Mouse (Mus musculus) forebrain, embryonic 13.5 days (tissue): ENCODE results near the gene Ugt1a8. TPM values are rescaled to one million over a fixed set of nuclear protein-coding genes. Genes with fewer than 3 reads are reported as not detected.

Experiments used
- ATAC-seq: fragments of 200-750 bp; cut with Nextera tagmentation; 2 replicates; pipeline ENCODE4 v1.8.0; 2017
- H3K27ac ChIP-seq: fragments of 300-500 bp; sonication (generic); 2 replicates; pipeline ENCODE4 v1.5.1; 2015; ENCODE audit warnings: inconsistent platforms, mild to moderate bottlenecking, moderate library complexity
- H3K27me3 ChIP-seq: fragments of 300-500 bp; sonication (generic); 2 replicates; pipeline ENCODE4 v1.6.1; 2015; ENCODE audit warnings: mild to moderate bottlenecking, inconsistent platforms
- H3K36me3 ChIP-seq: fragments of 300-500 bp; sonication (generic); 2 replicates; pipeline ENCODE4 v1.6.1; 2015; ENCODE audit warnings: mild to moderate bottlenecking, inconsistent platforms; ENCODE audit not compliant: poor library complexity, severe bottlenecking
- H3K4me1 ChIP-seq: fragments of 300-500 bp; sonication (generic); 2 replicates; pipeline ENCODE4 v1.6.1; 2015; ENCODE audit warnings: inconsistent platforms
- H3K4me2 ChIP-seq: fragments of 300-500 bp; sonication (generic); 2 replicates; pipeline ENCODE4 v1.6.1; 2015; ENCODE audit warnings: inconsistent platforms, mild to moderate bottlenecking, moderate library complexity
- H3K4me3 ChIP-seq: fragments of 300-500 bp; sonication (generic); 2 replicates; pipeline ENCODE4 v1.5.1; 2015; ENCODE audit warnings: mild to moderate bottlenecking, inconsistent platforms
- H3K9ac ChIP-seq: fragments of 300-500 bp; sonication (generic); 2 replicates; pipeline ENCODE4 v1.6.1; 2015; ENCODE audit warnings: mild to moderate bottlenecking, inconsistent platforms
- H3K9me3 ChIP-seq: fragments of 300-500 bp; sonication (generic); replicated peaks from 2 replicates; pipeline ENCODE4 v1.6.1; 2016; ENCODE audit warnings: inconsistent platforms
- WGBS: fragments of 180-500 bp; shearing (Covaris S2); methylation state at CpG from one replicate; pipeline ENCODE4 v1.1.7; 2015; 5-methylcytosine and 5-hydroxymethylcytosine counted together
- polyA plus RNA-seq: library from polyadenylated mRNA; unstranded; fragments of >200 nt; fragmentation: Nextera tagmentation; extraction: Ambion mirVana; gene quantifications from 2 replicates; pipeline ENCODE4 v1.2.1, GENCODE M21; 2015

Gene Ugt1a8
- polyA plus RNA-seq, 1 experiment from 2014 or later, result not detected

DNA sequence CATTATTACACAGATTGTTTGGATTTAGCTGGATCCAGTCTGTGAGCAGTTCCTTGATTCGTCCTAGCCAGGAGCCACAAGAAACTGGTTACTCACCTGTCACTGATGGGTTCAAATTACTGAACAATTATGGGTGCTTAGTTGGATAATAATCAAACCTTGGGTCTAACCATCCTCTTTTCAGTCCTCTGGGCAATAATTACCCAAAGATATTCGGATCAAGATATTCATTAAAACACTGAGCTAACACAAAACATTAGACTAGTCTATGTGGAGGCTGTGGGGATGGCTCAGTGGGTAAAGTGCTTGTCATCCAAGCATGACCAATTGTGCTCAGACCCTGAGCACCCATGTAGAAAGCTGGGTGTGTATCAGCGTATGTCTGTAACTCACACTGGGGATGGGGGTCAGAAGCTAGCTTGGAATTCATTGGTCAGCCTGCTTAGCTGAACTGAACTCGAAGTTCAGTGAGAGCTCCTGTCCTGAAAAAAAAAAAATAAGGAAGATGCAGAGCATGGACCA is 148.3 kb downstream of the Ugt1a8 start:
- WGBS, result 62% methylated on average over 4 of the region's 4 CpGs
- Histone ChIP-seq H3K4me2 (no peak overlapping the region), H3K36me3 (no peaks in the 10 kb centered on the region), H3K4me3 (no peak overlapping the region), H3K27ac (no peak overlapping the region), H3K4me1 (no peaks in the 10 kb centered on the region), H3K27me3 (no peaks in the 10 kb centered on the region), H3K9ac (no peak overlapping the region), H3K9me3 (peaks cover 97% of the 10 kb centered on the region)
- ATAC-seq, result no peak

DNA sequence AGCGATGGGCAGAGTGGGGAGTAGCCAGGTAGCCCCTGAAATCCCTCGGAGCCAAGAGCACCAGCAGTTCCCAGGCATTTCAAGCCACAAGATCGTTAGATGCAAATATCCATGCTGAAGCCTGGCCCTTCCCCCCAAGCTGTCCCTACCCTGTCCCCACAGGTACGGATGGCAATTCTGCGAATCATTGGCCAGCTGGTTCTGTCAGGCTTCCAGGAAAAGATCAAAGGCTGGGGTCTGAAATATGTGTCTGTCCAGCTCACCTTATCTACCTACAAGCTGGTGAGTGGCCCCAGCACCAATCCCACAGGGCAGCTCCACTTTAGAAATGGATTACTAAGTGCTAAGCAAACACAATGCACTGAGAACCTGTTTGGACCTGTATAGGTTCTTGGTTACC is 149.7 kb downstream of the Ugt1a8 start:
- no peak for ATAC-seq
- H3K4me3 ChIP-seq, result no peak overlapping the region
- 81% methylated on average over 5 of the region's 5 CpGs for WGBS

DNA sequence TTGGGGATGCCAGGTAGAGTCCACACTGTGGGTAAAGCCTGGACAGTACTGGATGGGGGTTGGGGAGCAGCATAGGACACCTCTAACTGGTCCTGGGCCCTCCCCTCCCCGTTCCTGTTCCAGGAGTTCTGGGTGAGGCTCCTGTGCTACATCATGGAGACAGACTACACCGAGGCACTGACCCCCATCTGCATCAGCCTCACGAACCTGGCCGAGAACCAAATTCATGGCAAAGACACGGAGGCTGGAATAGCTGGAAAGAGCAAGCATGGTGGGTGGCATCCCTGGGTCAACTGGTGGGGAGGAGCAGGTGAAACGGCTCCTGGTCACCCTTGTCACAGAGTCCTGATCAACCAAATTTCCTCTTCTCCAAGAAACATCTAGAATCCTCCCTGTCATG is 151.2 kb downstream of the Ugt1a8 start:
- Histone ChIP-seq H3K9ac (no peak overlapping the region), H3K4me1 (no peaks in the 10 kb centered on the region), H3K27ac (no peak overlapping the region), H3K4me3 (no peak overlapping the region), H3K36me3 (no peaks in the 10 kb centered on the region), H3K27me3 (no peaks in the 10 kb centered on the region), H3K9me3 (peaks cover 95% of the 10 kb centered on the region), H3K4me2 (no peak overlapping the region)
- 78% methylated on average over 6 of the region's 6 CpGs for WGBS
- 0 out of 2 replicates have a peak, but pooled peaks have one; percentile 11 for ATAC-seq

More for the DNA sequence above, 149.7 kb downstream of the Ugt1a8 start:
- H3K9me3 ChIP-seq, result peaks cover 96% of the 10 kb centered on the region
- no peak overlapping the region for H3K9ac ChIP-seq
- no peak overlapping the region for H3K27ac ChIP-seq
- no peaks in the 10 kb centered on the region for H3K4me1 ChIP-seq
- no peak overlapping the region for H3K4me2 ChIP-seq
- H3K27me3 ChIP-seq, result no peaks in the 10 kb centered on the region
- no peaks in the 10 kb centered on the region for H3K36me3 ChIP-seq

DNA sequence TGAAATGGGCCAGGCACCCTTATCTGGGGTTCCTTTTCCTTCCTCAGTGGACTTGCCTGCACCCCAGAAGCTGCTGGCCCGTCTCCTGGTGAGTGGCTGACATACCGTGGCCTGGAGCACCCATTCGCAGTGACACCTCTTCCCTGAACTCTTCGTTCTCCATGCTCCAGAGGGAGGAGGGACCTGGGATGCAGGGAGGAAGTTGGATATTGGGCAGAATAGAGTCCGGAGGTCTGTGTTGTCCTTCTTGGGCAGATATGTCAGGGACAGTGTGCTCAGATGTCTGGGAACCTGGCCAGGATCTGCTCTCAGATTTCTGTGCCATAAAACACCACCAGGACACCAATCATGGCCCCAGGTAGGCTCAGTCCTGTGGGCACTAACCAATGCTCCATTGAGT is 152.5 kb downstream of the Ugt1a8 start:
- Histone ChIP-seq H3K4me3 (no peak overlapping the region), H3K9me3 (peaks cover 95% of the 10 kb centered on the region), H3K36me3 (no peaks in the 10 kb centered on the region), H3K4me2 (no peak overlapping the region), H3K9ac (no peak overlapping the region), H3K27me3 (no peaks in the 10 kb centered on the region), H3K27ac (no peak overlapping the region), H3K4me1 (no peaks in the 10 kb centered on the region)
- WGBS, result 73% methylated on average over 5 of the region's 5 CpGs
- ATAC-seq, result no peak

DNA sequence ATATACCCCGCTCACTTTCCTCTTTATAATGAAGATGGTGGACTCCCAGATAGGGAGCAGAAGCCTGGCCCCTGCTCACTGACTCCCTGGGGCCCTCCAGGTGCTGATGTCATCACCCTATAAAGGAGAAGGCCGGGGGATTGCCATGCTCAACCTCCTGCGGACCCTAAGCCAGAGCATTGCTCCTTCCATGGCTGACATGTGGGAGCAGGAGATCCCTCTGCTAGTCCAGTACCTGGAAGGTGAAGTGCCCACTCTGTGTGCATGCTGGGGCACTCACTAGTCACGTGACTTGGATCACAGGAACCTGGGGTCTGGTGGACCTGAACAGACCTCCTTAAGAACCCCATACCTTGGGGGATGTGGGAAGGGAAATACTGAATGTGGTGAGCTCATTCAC is 153.0 kb downstream of the Ugt1a8 start:
- ATAC-seq, result no peak

DNA sequence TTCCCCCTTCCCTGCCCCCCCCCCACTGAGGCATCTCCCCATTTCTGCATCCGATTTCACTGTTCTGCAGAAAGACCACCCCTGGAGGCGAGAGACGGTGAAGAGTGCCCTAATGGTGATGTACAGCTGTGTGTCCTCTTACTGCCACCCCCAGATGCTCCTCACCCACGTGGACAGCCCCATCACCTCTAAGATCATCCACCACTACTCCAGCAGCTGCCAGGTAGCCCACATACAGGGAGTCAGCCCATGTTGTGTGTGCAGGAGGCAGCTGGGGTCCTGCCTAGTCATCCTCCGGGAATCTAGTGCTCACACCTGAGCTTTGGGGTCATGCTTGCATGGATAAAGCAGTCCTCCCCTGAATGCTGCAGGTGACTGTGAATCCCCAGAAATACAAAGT is 156.2 kb downstream of the Ugt1a8 start:
- 65% methylated on average over 5 of the region's 5 CpGs for WGBS
- no peak for ATAC-seq
- Histone ChIP-seq H3K4me3 (no peak overlapping the region), H3K36me3 (no peaks in the 10 kb centered on the region), H3K27ac (no peak overlapping the region), H3K27me3 (no peaks in the 10 kb centered on the region), H3K9ac (no peak overlapping the region), H3K4me2 (no peak overlapping the region), H3K4me1 (no peaks in the 10 kb centered on the region), H3K9me3 (peaks cover 98% of the 10 kb centered on the region)

More for the DNA sequence above, 153.0 kb downstream of the Ugt1a8 start:
- WGBS, result 71% methylated on average over 4 of the region's 4 CpGs
- H3K4me3 ChIP-seq, result no peak overlapping the region
- no peaks in the 10 kb centered on the region for H3K4me1 ChIP-seq
- H3K9ac ChIP-seq, result no peak overlapping the region
- H3K27ac ChIP-seq, result no peak overlapping the region
- H3K36me3 ChIP-seq, result no peaks in the 10 kb centered on the region
- H3K27me3 ChIP-seq, result no peaks in the 10 kb centered on the region
- H3K4me2 ChIP-seq, result no peak overlapping the region
- H3K9me3 ChIP-seq, result peaks cover 95% of the 10 kb centered on the region

DNA sequence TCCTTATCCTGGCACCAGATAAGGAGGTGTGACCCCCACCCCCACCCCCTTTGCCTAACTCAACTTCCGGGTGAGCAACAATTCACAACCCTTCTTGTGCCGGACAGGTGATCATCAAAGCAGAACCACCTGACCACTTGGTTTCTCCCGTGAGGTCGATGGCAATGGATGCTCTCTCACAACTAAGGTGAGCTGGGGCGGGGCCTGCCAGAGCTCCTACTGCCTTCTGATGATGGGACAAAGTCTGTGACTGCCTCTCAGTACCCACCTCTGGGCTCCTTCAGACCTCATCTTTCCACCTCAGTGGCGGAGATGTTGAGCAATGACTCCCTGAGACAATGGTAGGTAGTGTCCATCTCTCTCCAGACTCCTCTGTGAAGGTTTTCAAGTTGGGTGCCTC is 158.3 kb downstream of the Ugt1a8 start:
- H3K4me1 ChIP-seq, result no peaks in the 10 kb centered on the region
- H3K9ac ChIP-seq, result no peak overlapping the region
- 76% methylated on average over 6 of the region's 6 CpGs for WGBS
- no peaks in the 10 kb centered on the region for H3K27me3 ChIP-seq
- peaks cover 98% of the 10 kb centered on the region for H3K9me3 ChIP-seq
- H3K4me3 ChIP-seq, result no peak overlapping the region
- no peaks in the 10 kb centered on the region for H3K36me3 ChIP-seq
- H3K4me2 ChIP-seq, result no peak overlapping the region
- no peak for ATAC-seq
- H3K27ac ChIP-seq, result no peak overlapping the region

DNA sequence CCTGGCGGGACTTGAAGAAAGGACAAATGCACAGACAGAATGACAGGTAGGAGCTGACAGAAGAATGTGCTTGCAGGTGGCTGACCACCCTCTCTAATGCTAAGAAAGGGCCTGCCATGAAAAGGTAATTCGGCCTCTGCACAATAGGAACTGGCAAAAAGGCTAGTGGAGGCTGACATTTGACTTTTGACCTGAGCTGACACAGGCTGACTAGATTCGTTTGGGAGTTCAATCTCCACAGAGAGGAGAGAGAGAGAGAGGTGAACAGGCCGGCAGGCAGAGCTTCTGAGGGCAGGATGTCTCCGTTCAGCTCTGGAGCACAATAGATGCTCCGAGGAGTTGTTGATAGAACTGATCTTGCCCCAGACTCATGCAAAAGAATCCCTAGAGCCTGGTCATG is 158.8 kb downstream of the Ugt1a8 start:
- Histone ChIP-seq H3K36me3 (no peaks in the 10 kb centered on the region), H3K4me3 (no peak overlapping the region), H3K9me3 (peaks cover 98% of the 10 kb centered on the region), H3K27ac (no peak overlapping the region), H3K4me2 (no peak overlapping the region), H3K4me1 (no peaks in the 10 kb centered on the region), H3K27me3 (no peaks in the 10 kb centered on the region), H3K9ac (no peak overlapping the region)
- no peak for ATAC-seq
- 46% methylated on average over 6 of the region's 6 CpGs for WGBS

DNA sequence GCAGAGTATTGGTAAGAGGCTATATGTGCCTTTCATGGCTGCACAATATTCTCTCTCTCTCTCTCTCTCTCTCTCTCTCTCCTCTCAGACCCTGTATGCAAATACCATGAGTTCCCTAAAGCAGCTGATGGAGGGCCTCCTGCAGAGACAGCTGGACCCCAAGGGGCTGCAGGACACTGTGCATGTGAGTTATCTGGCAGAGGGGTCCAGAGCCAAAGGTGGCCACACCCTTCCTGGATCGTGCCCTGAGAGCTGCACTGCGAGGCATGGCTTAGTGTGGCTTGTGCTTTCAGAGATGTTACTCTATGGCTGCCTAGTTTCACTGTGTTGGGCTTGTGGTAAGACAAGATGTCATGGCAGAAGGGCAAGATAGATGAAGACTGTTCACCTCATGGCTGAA is 160.0 kb downstream of the Ugt1a8 start:
- Histone ChIP-seq H3K4me3 (no peak overlapping the region), H3K27me3 (no peaks in the 10 kb centered on the region), H3K9ac (no peak overlapping the region), H3K4me1 (no peaks in the 10 kb centered on the region), H3K36me3 (no peaks in the 10 kb centered on the region), H3K27ac (no peak overlapping the region), H3K4me2 (no peak overlapping the region), H3K9me3 (peaks cover 96% of the 10 kb centered on the region)
- ATAC-seq, result no peak
- WGBS, result 43% methylated on average over 2 of the region's 2 CpGs

DNA sequence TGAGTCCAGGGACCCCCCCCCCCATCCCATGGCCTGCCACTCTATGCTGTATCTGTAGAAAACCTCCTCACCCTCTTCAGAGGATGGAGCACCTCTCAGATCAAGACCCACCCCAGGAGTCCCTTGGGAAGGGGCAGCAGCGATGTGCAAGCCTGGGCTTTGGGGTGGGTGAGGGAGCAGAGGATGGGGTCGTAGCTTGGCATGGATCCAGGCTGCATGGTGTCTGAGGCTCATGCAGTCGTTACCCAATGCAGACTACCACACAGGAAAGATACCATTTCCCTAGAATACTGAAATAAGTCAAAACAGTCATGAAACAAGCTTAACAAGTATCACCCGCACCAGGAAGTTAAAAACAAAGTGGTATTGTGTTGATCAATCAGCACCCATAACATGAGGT is 161.0 kb downstream of the Ugt1a8 start:
- H3K4me2 ChIP-seq, result no peak overlapping the region
- H3K4me1 ChIP-seq, result no peaks in the 10 kb centered on the region
- no peak overlapping the region for H3K27ac ChIP-seq
- 67% methylated on average over 4 of the region's 4 CpGs for WGBS
- no peaks in the 10 kb centered on the region for H3K27me3 ChIP-seq
- H3K36me3 ChIP-seq, result no peaks in the 10 kb centered on the region
- H3K9ac ChIP-seq, result no peak overlapping the region
- ATAC-seq, result no peak
- H3K9me3 ChIP-seq, result peaks cover 97% of the 10 kb centered on the region
- no peak overlapping the region for H3K4me3 ChIP-seq

DNA sequence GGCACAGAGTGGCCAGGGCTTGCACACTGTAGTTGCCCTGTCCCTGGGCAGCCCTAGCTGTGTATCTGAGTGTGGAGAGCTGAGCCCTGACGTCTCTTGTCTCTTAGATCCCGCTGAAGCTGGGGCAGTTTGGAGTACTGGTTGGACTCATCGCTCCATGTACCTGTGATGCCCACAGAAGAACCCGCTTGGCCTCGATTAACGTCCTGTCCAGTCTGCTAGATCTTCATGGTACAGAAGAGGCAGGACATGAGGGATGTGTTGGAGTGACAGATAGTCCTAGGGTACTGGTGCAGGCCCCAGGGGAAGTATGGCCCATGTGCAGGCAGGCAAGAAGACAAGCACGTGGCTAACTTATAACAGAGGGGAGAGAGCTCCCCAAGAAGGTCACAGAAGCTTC is 162.0 kb downstream of the Ugt1a8 start:
- H3K4me3 ChIP-seq, result no peak overlapping the region
- WGBS, result 81% methylated on average over 7 of the region's 7 CpGs
- H3K36me3 ChIP-seq, result no peaks in the 10 kb centered on the region
- no peak overlapping the region for H3K4me2 ChIP-seq
- peaks cover 97% of the 10 kb centered on the region for H3K9me3 ChIP-seq
- ATAC-seq, result no peak
- H3K9ac ChIP-seq, result no peak overlapping the region
- no peaks in the 10 kb centered on the region for H3K27me3 ChIP-seq
- H3K4me1 ChIP-seq, result no peaks in the 10 kb centered on the region
- H3K27ac ChIP-seq, result no peak overlapping the region

DNA sequence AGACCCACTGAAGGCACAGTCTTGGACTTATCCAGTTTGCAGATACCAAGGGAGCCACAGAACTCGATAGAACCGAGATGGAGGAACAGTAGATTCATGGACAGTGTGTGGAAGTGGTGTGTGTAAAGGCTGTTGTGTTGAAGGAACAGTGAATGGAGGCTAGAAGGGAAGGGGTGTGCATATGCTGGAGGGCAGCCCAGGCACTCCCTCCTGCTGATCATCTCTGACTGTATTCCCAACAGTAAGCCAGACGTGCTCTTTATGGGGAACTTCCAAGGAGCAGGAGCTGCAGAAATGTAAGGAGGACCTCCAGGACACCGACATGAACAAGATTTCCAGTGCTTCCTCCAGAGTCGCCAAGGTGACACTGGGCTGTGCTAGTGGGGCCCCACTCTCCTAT is 162.4 kb downstream of the Ugt1a8 start:
- H3K9ac ChIP-seq, result no peak overlapping the region
- 80% methylated on average over 5 of the region's 5 CpGs for WGBS
- H3K9me3 ChIP-seq, result peaks cover 97% of the 10 kb centered on the region
- no peak overlapping the region for H3K4me2 ChIP-seq
- no peaks in the 10 kb centered on the region for H3K27me3 ChIP-seq
- H3K4me1 ChIP-seq, result no peaks in the 10 kb centered on the region
- no peak for ATAC-seq
- H3K27ac ChIP-seq, result no peak overlapping the region
- no peaks in the 10 kb centered on the region for H3K36me3 ChIP-seq
- no peak overlapping the region for H3K4me3 ChIP-seq

DNA sequence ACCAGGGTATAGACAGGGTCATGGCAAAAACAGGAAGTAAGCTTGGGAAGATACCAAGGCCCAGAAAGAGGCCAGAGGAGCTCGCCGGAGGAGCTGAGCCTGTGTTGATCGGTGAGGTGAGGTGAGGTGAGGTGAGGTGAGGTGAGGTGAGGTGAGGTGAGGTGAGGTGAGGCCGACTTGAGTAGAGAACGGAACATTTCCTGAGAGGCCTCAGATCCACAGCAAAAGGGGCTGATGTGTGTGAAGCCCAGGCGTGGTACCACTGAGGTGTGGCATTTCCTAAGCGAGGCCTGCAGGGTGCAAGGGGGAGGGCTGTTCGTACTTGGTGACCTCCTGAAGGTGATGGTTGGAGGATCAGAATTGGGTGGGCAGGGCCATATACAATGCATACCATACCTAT is 165.5 kb downstream of the Ugt1a8 start:
- no peak overlapping the region for H3K9ac ChIP-seq
- no peak overlapping the region for H3K4me3 ChIP-seq
- ATAC-seq, result no peak
- peaks cover 97% of the 10 kb centered on the region for H3K9me3 ChIP-seq
- no peaks in the 10 kb centered on the region for H3K36me3 ChIP-seq
- no peaks in the 10 kb centered on the region for H3K4me1 ChIP-seq
- no peak overlapping the region for H3K27ac ChIP-seq
- H3K4me2 ChIP-seq, result no peak overlapping the region
- no peaks in the 10 kb centered on the region for H3K27me3 ChIP-seq
- WGBS, result 76% methylated on average over 8 of the region's 8 CpGs
